Mouse (Mus musculus) heart, adult 2 months (tissue): ENCODE measurements around the gene Vmn1r224. TPM values are rescaled to one million over a fixed set of nuclear protein-coding genes. Genes with fewer than 3 reads are reported as not detected.

ENCODE experiments used
- DNase-seq, 2 experiments: peaks; one replicate each; pipeline ENCODE4 v3.0.0; 2021
- H3K27ac ChIP-seq: fragments of 200-600 bp; 2 replicates; pipeline ENCODE4 v1.8.1; 2022
- H3K27me3 ChIP-seq: fragments of 200-500 bp; 2 replicates; pipeline ENCODE4 v1.6.1; 2012; ENCODE audit warnings: mild to moderate bottlenecking, low read length, inconsistent platforms, mixed read lengths; ENCODE audit not compliant: control insufficient read depth, insufficient read depth
- H3K36me3 ChIP-seq: fragments of 200-500 bp; 2 replicates; pipeline ENCODE4 v1.6.1; 2012; ENCODE audit warnings: low read length, inconsistent platforms; ENCODE audit not compliant: control insufficient read depth, insufficient read depth
- H3K4me1 ChIP-seq: fragments of 200-500 bp; 2 replicates; pipeline ENCODE4 v1.6.1; 2011; ENCODE audit warnings: low read length; ENCODE audit not compliant: control insufficient read depth, insufficient read depth
- H3K4me3 ChIP-seq: fragments of 200-600 bp; 2 replicates; pipeline ENCODE4 v1.8.1; 2022
- H3K79me2 ChIP-seq: fragments of 200-500 bp; replicated peaks from 2 replicates; pipeline ENCODE4 v1.6.1; 2012; ENCODE audit warnings: mild to moderate bottlenecking, inconsistent platforms, low read length, moderate library complexity, mixed read lengths; ENCODE audit not compliant: control insufficient read depth, insufficient read depth
- H3K9ac ChIP-seq: fragments of 200-500 bp; 2 replicates; pipeline ENCODE4 v1.6.1; 2012; ENCODE audit warnings: low read depth, mild to moderate bottlenecking, control low read depth, inconsistent platforms, low read length, mixed read lengths
- CTCF ChIP-seq: fragments of 200-600 bp; IDR thresholded peaks from 2 replicates; pipeline ENCODE4 v1.8.1; 2022; ENCODE audit warnings: antibody characterized with exemption, mild to moderate bottlenecking, moderate library complexity
- EP300 ChIP-seq: fragments of 200-500 bp; IDR thresholded peaks from 2 replicates; pipeline ENCODE4 v1.6.1; 2011; ENCODE audit warnings: low read depth, low read length, control low read depth; ENCODE audit not compliant: insufficient read depth
- POLR2A ChIP-seq: fragments of 200-500 bp; IDR thresholded peaks from 2 replicates; pipeline ENCODE4 v1.6.1; 2011; ENCODE audit warnings: mild to moderate bottlenecking, low read depth, low read length, control low read depth; ENCODE audit not compliant: insufficient read depth
- WGBS: fragments of 180-500 bp; shearing (Covaris S2); methylation state at CpG from one replicate; pipeline ENCODE4 v1.1.7; 2018; 5-methylcytosine and 5-hydroxymethylcytosine counted together
- intact Hi-C: fragments of 180-260 bp; cut with DNase I; formaldehyde crosslinking; loops from one replicate; pipeline ENCODE4 v1.15.1; 2025
- long read RNA-seq: library from polyadenylated mRNA; stranded (forward); transcript quantifications from one replicate; pipeline ENCODE4 v2.0.0, GENCODE M21; 2021
- polyA plus RNA-seq: library from polyadenylated mRNA; depleted of rRNA; stranded (reverse); fragments of >200 nt; gene quantifications from 2 replicates; pipeline ENCODE4 v1.2.3, GENCODE M21; 2012; rRNA removed
- total RNA-seq, 2 experiments: library from RNA; stranded (reverse); gene quantifications; 2 replicates each; pipeline ENCODE4 v1.2.3; 2021

Gene Vmn1r224
- total RNA-seq = not detected
- not detected in 2 replicates for polyA plus RNA-seq
- long read RNA-seq = 0 reads

- H3K4me1 ChIP-seq = no peaks in the 10 kb centered on the region
- 15% methylated on average over 1 of the region's 1 CpGs for WGBS
These were observed at the start of gene Vmn1r224 for GRCm38 (mm10) chr17:20413846-20414245. Vmn1r224 (plus strand) TSS chr17:20414146.

GRCm38 (mm10) chr17:20399105-20399504, 14.8 kb upstream of the Vmn1r224 start:
- no peak overlapping the region for H3K4me3 ChIP-seq
- TF ChIP-seq EP300 = no peak
- TF ChIP-seq CTCF = no peak
- TF ChIP-seq POLR2A = no peak
- no peak overlapping the region for H3K9ac ChIP-seq
- no peak for DNase-seq
- no peaks in the 10 kb centered on the region for H3K36me3 ChIP-seq
- intact Hi-C loops = no loop called here
- H3K4me1 ChIP-seq = no peaks in the 10 kb centered on the region
- 20% methylated on average over 2 of the region's 2 CpGs for WGBS
- no peak overlapping the region for H3K27ac ChIP-seq
- no peaks in the 10 kb centered on the region for H3K79me2 ChIP-seq
- no peaks in the 10 kb centered on the region for H3K27me3 ChIP-seq

More at GRCm38 (mm10) chr17:20413846-20414245, at the start of gene Vmn1r224:
- Histone ChIP-seq H3K4me3 (no peak within 1 kb of the TSS), H3K79me2 (no peaks in the 10 kb centered on the region), H3K27ac (no peak within 1 kb of the TSS), H3K27me3 (no peaks in the 10 kb centered on the region), H3K9ac (no peak within 1 kb of the TSS), H3K36me3 (no peaks in the 10 kb centered on the region)
- no peak for DNase-seq
- intact Hi-C loops = no loop called here
- TF ChIP-seq POLR2A (no peak), CTCF (no peak), EP300 (no peak)

GRCm38 (mm10) chr17:20439263-20439662, 25.3 kb downstream of the Vmn1r224 start:
- Histone ChIP-seq H3K4me1 (no peaks in the 10 kb centered on the region), H3K9ac (no peak overlapping the region), H3K27me3 (no peaks in the 10 kb centered on the region), H3K36me3 (no peaks in the 10 kb centered on the region), H3K27ac (no peak overlapping the region), H3K79me2 (no peaks in the 10 kb centered on the region), H3K4me3 (no peak overlapping the region)
- intact Hi-C loops = no loop called here
- DNase-seq = no peak
- TF ChIP-seq POLR2A (no peak), EP300 (no peak), CTCF (no peak)

DNA sequence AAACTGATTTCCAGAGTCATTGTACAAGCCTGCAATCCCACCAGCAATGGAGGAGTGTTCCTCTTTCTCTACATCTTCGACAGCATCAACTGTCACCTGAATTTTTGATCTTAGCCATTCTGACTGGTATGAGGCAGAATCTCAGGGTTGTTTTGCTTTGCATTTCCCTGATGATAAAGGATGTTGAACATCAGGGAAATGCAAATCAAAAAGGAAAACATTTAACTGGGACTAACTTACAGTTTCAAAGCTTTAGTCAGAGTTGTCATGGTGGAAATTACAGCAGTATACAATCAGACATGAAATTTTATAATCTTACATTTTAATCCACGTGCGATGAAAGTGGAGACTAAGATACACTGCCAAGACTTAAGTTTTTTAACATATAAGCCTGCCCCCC, 59.4 kb downstream of the Vmn1r224 start:
- WGBS = 62% methylated on average over 3 of the region's 3 CpGs
- Histone ChIP-seq H3K27ac (no peak overlapping the region), H3K36me3 (no peaks in the 10 kb centered on the region), H3K4me3 (no peak overlapping the region), H3K79me2 (no peaks in the 10 kb centered on the region), H3K4me1 (no peaks in the 10 kb centered on the region), H3K9ac (no peak overlapping the region), H3K27me3 (no peaks in the 10 kb centered on the region)
- DNase-seq = no peak
- TF ChIP-seq POLR2A (no peak), EP300 (no peak), CTCF (no peak)
- intact Hi-C loops = no loop called here

Other genes starting within 250 kb of the Vmn1r224 start
- not detected for gene Fpr-rs6, start 231.0 kb upstream of the Vmn1r224 start, total RNA-seq
- gene Fpr-rs6, start 231.0 kb upstream of the Vmn1r224 start, polyA plus RNA-seq = not detected in 2 replicates
- not detected for gene Vmn2r105, start 179.1 kb upstream of the Vmn1r224 start, total RNA-seq
- not detected in 2 replicates for gene Vmn2r105, start 179.1 kb upstream of the Vmn1r224 start, polyA plus RNA-seq
- not detected for gene Vmn2r106, start 128.6 kb upstream of the Vmn1r224 start, total RNA-seq
- not detected in 2 replicates for gene Vmn2r106, start 128.6 kb upstream of the Vmn1r224 start, polyA plus RNA-seq
- gene Vmn2r107, start 68.9 kb upstream of the Vmn1r224 start, total RNA-seq = not detected
- gene Vmn2r107, start 68.9 kb upstream of the Vmn1r224 start, polyA plus RNA-seq = not detected in 2 replicates
- gene Vmn2r108, start 67.2 kb downstream of the Vmn1r224 start, total RNA-seq = not detected
- not detected in 2 replicates for gene Vmn2r108, start 67.2 kb downstream of the Vmn1r224 start, polyA plus RNA-seq
- gene Vmn1r225, start 84.0 kb downstream of the Vmn1r224 start, total RNA-seq = not detected
- gene Vmn1r225, start 84.0 kb downstream of the Vmn1r224 start, polyA plus RNA-seq = not detected in 2 replicates
- gene Vmn2r109, start 150.6 kb downstream of the Vmn1r224 start, total RNA-seq = not detected
- not detected in 2 replicates for gene Vmn2r109, start 150.6 kb downstream of the Vmn1r224 start, polyA plus RNA-seq
- not detected for gene Vmn2r110, start 182.3 kb downstream of the Vmn1r224 start, total RNA-seq
- not detected in 2 replicates for gene Vmn2r110, start 182.3 kb downstream of the Vmn1r224 start, polyA plus RNA-seq
- not detected for gene Fpr-rs3, start 210.7 kb downstream of the Vmn1r224 start, total RNA-seq
- not detected in 2 replicates for gene Fpr-rs3, start 210.7 kb downstream of the Vmn1r224 start, polyA plus RNA-seq